In the genomic region with DNA sequence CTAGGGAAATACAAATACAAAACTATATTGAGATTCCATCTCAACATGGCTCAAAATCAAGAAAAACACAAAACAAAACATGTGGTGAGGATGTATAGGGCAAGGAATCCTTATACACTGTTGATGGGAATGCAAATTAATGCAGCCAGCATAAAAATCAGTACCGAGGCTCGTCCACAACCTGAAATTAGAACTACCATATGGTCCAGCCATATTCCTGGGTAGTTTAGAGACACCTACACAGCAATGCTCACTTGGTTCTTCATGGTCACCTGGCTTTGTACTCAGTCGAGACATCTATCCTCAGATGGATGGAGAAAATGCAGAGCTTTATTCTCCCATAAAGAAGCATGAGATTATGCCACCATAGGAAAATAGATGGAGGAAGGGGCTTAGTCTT, we compare ENCODE assay signal across 12 mouse cellular contexts.
"Had no signal": no experiment of that assay in that cellular context is flagged by ENCODE, and none has a peak within 500 bp of the region (broad histone marks: within the 10 kb centered on the region; RNA-seq: fewer than 3 reads in every experiment).

No protein-coding gene starts in this region.

- DNase-seq: retina, postnatal 1 day; right cerebral cortex, adult 18-20 months; right cerebral cortex, postnatal 14 days; right cerebral cortex, postnatal 25 days; right cerebral cortex, postnatal 4 days; spleen, adult 18-20 months; thymus, adult 18-20 months; thymus, adult 2 months; thymus, postnatal 14 days; thymus, postnatal 25 days; thymus, postnatal 36 days; thymus, postnatal 4 days had no signal
